Comparison of ENCODE assay signal across 11 mouse cellular contexts in genomic region chr13:56071586-56072267, GRCm38 (mm10).
DNase-seq lines count a peak whose midpoint lies in the region; ATAC-seq and TF ChIP-seq lines count a peak whose summit lies in the region.
"Had no signal": no experiment of that assay in that cellular context is flagged by ENCODE, and none has a peak within 500 bp of the region (broad histone marks: within the 10 kb centered on the region; RNA-seq: fewer than 3 reads in every experiment).

No protein-coding gene starts in this region.

- peaks cover 43% of the 10 kb centered on the region for H3K36me3 ChIP-seq in neural tube, embryonic 13.5 days
- peaks cover 15% of the 10 kb centered on the region for H3K36me3 ChIP-seq in neural tube, embryonic 15.5 days
- H3K36me3 ChIP-seq in embryonic facial prominence, embryonic 11.5 days (replicated peaks; ENCODE audit: control insufficient read depth, insufficient read depth, low read depth, low read length), result peaks cover 6% of the 10 kb centered on the region
- peaks cover 52% of the 10 kb centered on the region for H3K36me3 ChIP-seq in limb, embryonic 15.5 days

- peak; percentile 74 to 75 for DNase-seq in cerebellum, adult 2 months
- peak; percentile 81 for DNase-seq in embryonic facial prominence, embryonic 11.5 days (ENCODE audit: low spot score)
- DNase-seq in kidney, postnatal 25 days, result no peak
- no peak for DNase-seq in spleen, adult 12 weeks (ENCODE audit: low spot score)
- DNase-seq: gastrocnemius, postnatal 36 days; lung, postnatal 14 days had no signal

- no peaks in the 10 kb centered on the region for H3K9me3 ChIP-seq in neural tube, embryonic 13.5 days
- H3K9me3 ChIP-seq in neural tube, embryonic 15.5 days (replicated peaks), result no peaks in the 10 kb centered on the region
- no peaks in the 10 kb centered on the region for H3K9me3 ChIP-seq in embryonic facial prominence, embryonic 11.5 days (replicated peaks; ENCODE audit: control insufficient read depth, low read length)
- no peaks in the 10 kb centered on the region for H3K9me3 ChIP-seq in limb, embryonic 15.5 days

- 0 out of 2 replicates have a peak, but pooled peaks have one; percentile 11 for ATAC-seq in neural tube, embryonic 13.5 days (ENCODE audit: low read depth)
- no peak for ATAC-seq in neural tube, embryonic 15.5 days (ENCODE audit: low FRiP score)
- no peak for ATAC-seq in embryonic facial prominence, embryonic 11.5 days (replicated peaks; ENCODE audit: insufficient number of reproducible peaks, low FRiP score, low TSS enrichment, low read depth)
- no peak for ATAC-seq in limb, embryonic 15.5 days (ENCODE audit: insufficient number of reproducible peaks, low FRiP score, low TSS enrichment, low read depth)
- ATAC-seq: intestine, embryonic 16.5 days had no signal

- no peak for TF ChIP-seq POLR2A in cerebellum, adult 2 months (IDR thresholded peaks at IDR 0.05; ENCODE audit: borderline replicate concordance, insufficient read depth, low read length)

- H3K4me2 ChIP-seq in neural tube, embryonic 13.5 days, result no peak overlapping the region
- H3K4me2 ChIP-seq in neural tube, embryonic 15.5 days, result no peak overlapping the region
- H3K4me2 ChIP-seq in embryonic facial prominence, embryonic 11.5 days (ENCODE audit: low read depth, low read length), result no peak overlapping the region
- H3K4me2 ChIP-seq in limb, embryonic 15.5 days, result no peak overlapping the region

- H3K27me3 ChIP-seq in neural tube, embryonic 13.5 days, result no peaks in the 10 kb centered on the region
- 0 out of 2 replicates have a peak, but pooled peaks cover 2% of the 10 kb centered on the region for H3K27me3 ChIP-seq in neural tube, embryonic 15.5 days (replicated peaks)
- no peaks in the 10 kb centered on the region for H3K27me3 ChIP-seq in cerebellum, adult 2 months (ENCODE audit: control insufficient read depth, insufficient read depth, low read length)
- H3K27me3 ChIP-seq in embryonic facial prominence, embryonic 11.5 days (ENCODE audit: control insufficient read depth, insufficient read depth, low read length), result no peaks in the 10 kb centered on the region
- H3K27me3 ChIP-seq in limb, embryonic 15.5 days, result no peaks in the 10 kb centered on the region; the same call in 1 of the 2 replicates

- WGBS in neural tube, embryonic 13.5 days, result 69% methylated on average over 16 of the region's 16 CpGs
- 61% methylated on average over 16 of the region's 16 CpGs for WGBS in neural tube, embryonic 15.5 days
- WGBS in cerebellum, adult 2 months, result 8% methylated on average over 16 of the region's 16 CpGs
- WGBS in embryonic facial prominence, embryonic 11.5 days, result 83% methylated on average over 16 of the region's 16 CpGs
- 63% methylated on average over 16 of the region's 16 CpGs for WGBS in limb, embryonic 15.5 days

- peaks cover 36% of the 10 kb centered on the region for H3K4me1 ChIP-seq in neural tube, embryonic 13.5 days (replicated peaks)
- peaks cover 13% of the 10 kb centered on the region for H3K4me1 ChIP-seq in neural tube, embryonic 15.5 days
- peaks cover 20% of the 10 kb centered on the region for H3K4me1 ChIP-seq in cerebellum, adult 2 months (ENCODE audit: control insufficient read depth, insufficient read depth, low read length)
- no peaks in the 10 kb centered on the region for H3K4me1 ChIP-seq in embryonic facial prominence, embryonic 11.5 days (ENCODE audit: control insufficient read depth, insufficient read depth, low read length)
- H3K4me1 ChIP-seq in limb, embryonic 15.5 days, result peaks cover 13% of the 10 kb centered on the region; the same call in 1 of the 2 replicates

- TF ChIP-seq CTCF in cerebellum, adult 2 months (IDR thresholded peaks at IDR 0.05; ENCODE audit: borderline replicate concordance, insufficient read depth, low read depth, low read length), result no peak

- peak overlapping the region; percentile 61; the same call in 1 of the 2 replicates for H3K27ac ChIP-seq in neural tube, embryonic 13.5 days (replicated peaks)
- no peak overlapping the region for H3K27ac ChIP-seq in neural tube, embryonic 15.5 days (replicated peaks)
- H3K27ac ChIP-seq in cerebellum, adult 2 months (ENCODE audit: insufficient read depth, low read length), result no peak overlapping the region
- H3K27ac ChIP-seq in embryonic facial prominence, embryonic 11.5 days (replicated peaks; ENCODE audit: low read depth, low read length), result no peak overlapping the region
- 0 out of 2 replicates have a peak overlapping the region, but pooled peaks have one; percentile 43 for H3K27ac ChIP-seq in limb, embryonic 15.5 days
- H3K27ac ChIP-seq: layer of hippocampus, adult 2 months had no signal

- H3K4me3 ChIP-seq in neural tube, embryonic 13.5 days, result no peak overlapping the region
- H3K4me3 ChIP-seq in neural tube, embryonic 15.5 days (replicated peaks), result no peak overlapping the region
- no peak overlapping the region for H3K4me3 ChIP-seq in cerebellum, adult 2 months (replicated peaks; ENCODE audit: insufficient read depth, low read depth, low read length)
- no peak overlapping the region for H3K4me3 ChIP-seq in embryonic facial prominence, embryonic 11.5 days (ENCODE audit: low read depth, low read length)
- H3K4me3 ChIP-seq in limb, embryonic 15.5 days, result no peak overlapping the region
- H3K4me3 ChIP-seq: layer of hippocampus, adult 2 months had no signal

- no peak overlapping the region for H3K9ac ChIP-seq in neural tube, embryonic 13.5 days
- H3K9ac ChIP-seq in neural tube, embryonic 15.5 days (replicated peaks), result no peak overlapping the region
- H3K9ac ChIP-seq in embryonic facial prominence, embryonic 11.5 days (replicated peaks; ENCODE audit: low read length), result no peak overlapping the region
- H3K9ac ChIP-seq in limb, embryonic 15.5 days, result no peak overlapping the region

Comparison
In these comparisons a context has a peak if more than half of its experiments do, and no peak if none do; other contexts are left out.
1. H3K27ac ChIP-seq: peak in neural tube, embryonic 13.5 days (single experiment) and limb, embryonic 15.5 days (single experiment); none in neural tube, embryonic 15.5 days (single experiment), cerebellum, adult 2 months (single experiment) and embryonic facial prominence, embryonic 11.5 days (single experiment).
2. DNase-seq: peak in cerebellum, adult 2 months (2 of 2) and embryonic facial prominence, embryonic 11.5 days (single experiment); none in kidney, postnatal 25 days (0 of 2) and spleen, adult 12 weeks (single experiment).